Mouse (Mus musculus): ENCODE measurements around the gene Grk3. TPM values are rescaled to one million over a fixed set of nuclear protein-coding genes. Genes with fewer than 3 reads are reported as not detected.

Grk3 gene
- polyA plus RNA-seq (2015; fragmentation: Nextera tagmentation; extraction: Ambion mirVana): 12.8 and 13.1 TPM in 2 replicates

DNA sequence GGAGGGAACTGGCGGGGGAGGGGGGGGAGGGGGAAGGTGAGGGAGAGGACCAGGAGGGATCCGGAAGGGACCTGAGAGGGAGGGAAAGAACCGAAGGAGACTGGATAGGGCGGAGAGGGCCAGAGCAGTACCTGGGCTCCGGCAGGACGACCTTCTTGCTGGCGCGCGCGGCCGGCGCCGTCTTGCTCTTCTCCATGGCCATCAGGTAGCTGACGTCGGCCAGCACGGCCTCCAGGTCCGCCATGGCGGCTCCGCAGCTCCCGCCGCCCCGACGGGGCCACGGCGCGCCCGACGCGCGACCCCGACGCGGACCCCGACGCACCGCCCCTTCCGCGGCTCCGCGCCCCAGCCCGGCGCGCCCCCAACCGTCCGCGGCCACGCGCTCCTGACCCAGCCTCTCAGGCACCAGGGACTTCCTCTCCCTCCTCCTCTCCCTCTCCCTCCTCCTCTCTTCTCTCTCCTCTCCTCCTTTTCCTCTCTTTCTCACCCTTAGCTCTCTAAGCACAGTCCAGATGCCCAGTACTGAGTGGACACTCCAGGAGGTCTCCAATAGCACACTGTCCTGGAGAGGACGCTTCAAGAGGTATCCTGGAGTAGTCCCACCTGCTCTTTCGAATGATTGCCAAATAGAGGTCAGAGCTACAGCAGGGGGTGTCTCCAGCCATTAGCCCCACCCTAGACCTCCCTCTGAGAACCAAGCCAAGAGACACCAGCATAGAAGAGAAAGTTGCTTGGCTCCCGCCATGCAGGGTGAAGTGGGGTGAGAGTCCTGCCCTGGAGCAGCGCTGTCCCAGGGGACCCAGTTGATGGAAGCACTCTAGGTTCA is at the start of gene Grk3:
Gene Grk3 (minus strand): TSS at position 556 of the 826 bp plus-strand sequence.
- H3K4me2 ChIP-seq (replicated peaks): peak within 1 kb of the TSS; percentile 75
- no peaks in the 10 kb centered on the region for H3K9me3 ChIP-seq (replicated peaks)
- H3K27me3 ChIP-seq: peaks cover 3% of the 10 kb centered on the region; the same call in 1 of the 2 replicates
- H3K9ac ChIP-seq: peak within 1 kb of the TSS; percentile 58
- peaks cover 33% of the 10 kb centered on the region for H3K4me1 ChIP-seq
- H3K36me3 ChIP-seq: no peaks in the 10 kb centered on the region
- peak; percentile 75 for ATAC-seq (ENCODE audit: insufficient number of reproducible peaks, low FRiP score, low TSS enrichment, low read depth)
- no peak within 1 kb of the TSS for H3K27ac ChIP-seq (replicated peaks)
- 7% methylated on average over 30 of the region's 52 CpGs for WGBS
- H3K4me3 ChIP-seq (replicated peaks): peak within 1 kb of the TSS; percentile 71

DNA sequence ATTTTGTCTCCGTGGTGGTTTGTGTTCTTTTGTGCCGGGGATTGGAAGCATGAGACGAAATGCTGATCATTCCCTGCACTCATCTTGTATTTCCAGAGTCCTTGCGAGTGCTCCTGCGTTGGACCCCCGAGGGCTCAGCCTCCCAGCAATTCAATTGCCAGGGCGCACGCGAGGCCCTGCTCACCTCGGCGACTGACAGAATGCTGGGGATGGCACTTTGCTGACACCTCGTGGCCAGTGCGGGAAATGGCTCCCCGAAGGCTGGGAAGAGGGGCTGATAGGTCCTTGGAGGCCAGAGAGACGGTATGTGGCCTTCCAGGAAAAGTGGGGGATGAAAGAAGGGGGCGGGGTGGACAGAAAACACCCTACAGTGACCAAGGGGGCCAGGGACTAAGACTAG is 38.7 kb upstream of the Grk3 start:
- H3K4me2 ChIP-seq (replicated peaks): no peak overlapping the region
- peaks cover 5% of the 10 kb centered on the region; the same call in 1 of the 2 replicates for H3K27me3 ChIP-seq
- H3K4me1 ChIP-seq: peaks cover 3% of the 10 kb centered on the region; the same call in 1 of the 2 replicates
- H3K9me3 ChIP-seq (replicated peaks): no peaks in the 10 kb centered on the region
- H3K27ac ChIP-seq (replicated peaks): no peak overlapping the region
- no peak overlapping the region for H3K4me3 ChIP-seq (replicated peaks)
- no peak overlapping the region for H3K9ac ChIP-seq
- 3% methylated on average over 16 of the region's 16 CpGs for WGBS
- no peaks in the 10 kb centered on the region for H3K36me3 ChIP-seq
- no peak for ATAC-seq (ENCODE audit: insufficient number of reproducible peaks, low FRiP score, low TSS enrichment, low read depth)

DNA sequence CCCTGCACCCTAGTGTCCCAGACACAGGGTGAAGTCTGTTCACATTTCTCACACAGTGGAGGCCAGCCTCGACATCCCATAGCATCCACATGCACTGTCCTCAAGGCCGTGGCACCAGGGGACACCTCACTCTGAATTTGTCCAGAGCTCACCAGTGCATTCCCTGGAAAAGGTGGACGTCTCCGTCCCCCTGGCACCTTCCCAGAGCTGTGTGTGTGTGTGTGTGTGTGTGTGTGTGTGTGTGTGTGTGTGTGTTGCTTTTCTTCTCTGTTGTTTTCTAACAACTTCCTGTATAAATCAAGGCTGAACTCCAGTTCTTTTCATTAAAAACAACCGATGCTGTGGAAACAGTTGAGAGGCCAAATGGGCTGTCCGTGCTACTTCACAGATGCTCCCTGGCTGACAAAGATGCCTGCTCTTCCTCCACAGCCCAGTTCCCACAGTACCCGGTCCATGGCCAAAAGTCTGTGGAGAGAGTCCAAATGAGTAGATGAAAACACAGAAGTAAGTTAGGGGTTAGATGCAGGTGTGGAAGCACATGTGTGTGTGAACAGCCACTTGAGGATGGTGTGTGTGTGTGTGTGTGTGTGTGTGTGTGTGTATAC is 35.1 kb upstream of the Grk3 start:
- no peak overlapping the region for H3K4me3 ChIP-seq (replicated peaks)
- no peaks in the 10 kb centered on the region for H3K9me3 ChIP-seq (replicated peaks)
- H3K4me2 ChIP-seq (replicated peaks): no peak overlapping the region
- H3K27ac ChIP-seq (replicated peaks): no peak overlapping the region
- peaks cover 5% of the 10 kb centered on the region; the same call in 1 of the 2 replicates for H3K27me3 ChIP-seq
- 63% methylated on average over 7 of the region's 7 CpGs for WGBS
- no peaks in the 10 kb centered on the region for H3K36me3 ChIP-seq
- H3K9ac ChIP-seq: no peak overlapping the region
- ATAC-seq (ENCODE audit: insufficient number of reproducible peaks, low FRiP score, low TSS enrichment, low read depth): no peak
- peaks cover 3% of the 10 kb centered on the region; the same call in 1 of the 2 replicates for H3K4me1 ChIP-seq

DNA sequence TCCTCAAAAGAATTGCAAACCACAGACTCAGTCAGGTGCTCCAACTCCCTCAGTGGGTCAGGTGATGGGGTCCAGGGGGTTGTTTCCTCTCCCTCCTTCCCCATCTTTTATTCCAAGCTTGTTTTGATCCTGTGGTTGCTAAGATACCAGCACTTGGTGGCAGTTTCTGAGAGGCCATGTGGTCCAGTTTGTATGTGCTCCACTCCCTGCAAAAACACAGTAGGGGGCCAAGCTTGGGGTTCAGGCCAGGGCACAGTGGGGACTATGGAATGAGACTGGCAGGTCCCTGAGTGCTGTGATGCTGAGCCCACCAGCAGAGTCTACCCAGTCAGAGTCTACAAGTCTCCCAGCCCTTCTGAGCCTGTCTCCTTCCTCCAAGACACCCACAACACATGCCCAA is 34.3 kb upstream of the Grk3 start:
- Histone ChIP-seq H3K36me3 (no peaks in the 10 kb centered on the region), H3K27me3 (peaks cover 5% of the 10 kb centered on the region; the same call in 1 of the 2 replicates), H3K27ac (replicated peaks) (no peak overlapping the region), H3K9ac (no peak overlapping the region), H3K4me1 (peaks cover 3% of the 10 kb centered on the region; the same call in 1 of the 2 replicates), H3K9me3 (replicated peaks) (no peaks in the 10 kb centered on the region), H3K4me3 (replicated peaks) (no peak overlapping the region), H3K4me2 (replicated peaks) (no peak overlapping the region)
- ATAC-seq (ENCODE audit: insufficient number of reproducible peaks, low FRiP score, low TSS enrichment, low read depth): no peak

DNA sequence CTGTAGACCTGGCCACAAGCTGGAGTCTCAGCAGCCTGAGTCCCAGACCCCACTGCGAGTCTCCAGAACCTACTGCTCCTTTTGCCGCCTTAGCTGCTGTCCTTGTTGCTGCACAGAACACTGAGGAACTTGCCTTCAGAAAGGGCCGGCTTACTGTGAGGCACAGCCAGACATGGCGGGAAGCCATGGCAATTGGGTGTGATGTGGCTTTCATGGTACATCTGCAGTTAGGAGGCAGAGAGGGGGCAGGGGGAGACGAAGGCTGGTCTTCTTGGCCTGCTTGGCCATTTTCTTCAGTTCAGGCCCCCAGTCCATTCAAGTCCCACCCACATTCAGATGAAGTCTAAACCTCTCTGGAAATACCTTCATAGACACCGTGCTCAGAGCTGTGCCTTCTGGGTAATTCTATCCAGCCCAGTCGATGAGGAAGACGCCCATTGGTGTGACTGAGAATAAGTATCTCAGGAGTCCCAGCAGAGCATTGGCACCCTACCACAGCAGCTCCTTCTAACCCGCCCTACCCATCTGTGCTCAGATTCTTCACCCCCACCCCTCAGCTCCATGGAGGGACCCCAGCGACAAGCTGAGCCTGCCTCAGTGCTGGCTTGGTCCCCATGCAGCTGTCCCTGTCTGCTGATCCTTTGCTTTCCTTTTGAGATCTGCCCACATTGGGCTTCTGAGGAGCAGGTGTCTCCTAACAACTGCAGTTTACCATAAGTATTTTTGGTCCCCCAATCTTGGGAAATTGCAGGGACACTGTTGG is 30.1 kb upstream of the Grk3 start:
- Histone ChIP-seq H3K27ac (replicated peaks) (no peak overlapping the region), H3K9ac (no peak overlapping the region), H3K4me3 (replicated peaks) (no peak overlapping the region), H3K36me3 (no peaks in the 10 kb centered on the region), H3K27me3 (no peaks in the 10 kb centered on the region), H3K4me1 (peaks cover 6% of the 10 kb centered on the region; the same call in 1 of the 2 replicates), H3K9me3 (replicated peaks) (no peaks in the 10 kb centered on the region), H3K4me2 (replicated peaks) (no peak overlapping the region)
- WGBS: 79% methylated on average over 10 of the region's 10 CpGs
- ATAC-seq (ENCODE audit: insufficient number of reproducible peaks, low FRiP score, low TSS enrichment, low read depth): peak; percentile 49; the same call in 1 of the 2 replicates

DNA sequence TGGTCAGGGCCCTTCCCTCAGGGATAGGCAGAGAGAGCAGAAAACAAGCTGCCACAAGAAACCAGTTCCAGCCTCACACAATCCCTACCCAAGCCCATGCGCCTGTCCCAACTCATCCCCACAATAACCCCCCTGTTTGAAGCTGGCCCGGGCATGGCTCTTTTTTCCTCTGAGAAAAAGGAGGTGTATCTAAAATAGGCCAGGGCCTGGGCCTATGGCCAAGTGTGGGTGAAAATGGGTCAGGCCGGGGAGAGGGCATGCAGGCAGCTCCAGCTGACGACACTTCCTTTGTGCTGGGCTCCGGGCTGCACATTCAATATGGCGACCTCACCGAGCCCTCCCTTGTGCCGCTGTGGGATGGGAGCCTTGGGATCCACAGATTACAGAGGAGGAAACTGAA is 27.9 kb upstream of the Grk3 start:
- H3K4me3 ChIP-seq (replicated peaks): no peak overlapping the region
- no peak overlapping the region for H3K4me2 ChIP-seq (replicated peaks)
- no peaks in the 10 kb centered on the region for H3K36me3 ChIP-seq
- no peak for ATAC-seq (ENCODE audit: insufficient number of reproducible peaks, low FRiP score, low TSS enrichment, low read depth)
- H3K9ac ChIP-seq: no peak overlapping the region
- H3K9me3 ChIP-seq (replicated peaks): no peaks in the 10 kb centered on the region
- peaks cover 6% of the 10 kb centered on the region; the same call in 1 of the 2 replicates for H3K4me1 ChIP-seq
- no peak overlapping the region for H3K27ac ChIP-seq (replicated peaks)
- H3K27me3 ChIP-seq: no peaks in the 10 kb centered on the region
- WGBS: 74% methylated on average over 8 of the region's 8 CpGs

DNA sequence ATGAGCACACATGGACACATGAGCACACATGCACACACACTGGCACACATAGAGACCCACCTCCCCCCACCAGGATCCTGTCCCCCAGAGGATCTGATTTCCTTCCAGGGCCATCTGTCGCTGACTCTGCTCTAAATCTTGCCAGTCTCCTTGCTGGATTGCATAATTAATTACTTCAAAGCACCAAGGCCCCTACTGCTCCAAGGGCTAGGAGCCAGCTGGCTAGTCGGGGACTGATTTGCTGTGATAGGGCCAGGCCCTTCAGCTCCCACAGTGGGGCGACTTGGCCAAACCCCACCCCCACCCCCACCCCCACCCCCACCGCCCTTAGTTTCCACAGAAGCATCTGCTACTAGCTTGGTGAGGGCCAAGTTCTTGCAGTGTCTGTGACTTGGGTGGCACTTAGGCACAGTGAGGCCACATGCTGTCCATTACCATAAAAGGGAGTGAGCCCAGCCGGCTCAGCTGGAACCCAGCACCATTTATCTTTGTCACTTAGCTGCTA is 26.0 kb upstream of the Grk3 start:
- H3K9me3 ChIP-seq (replicated peaks): no peaks in the 10 kb centered on the region
- peak; percentile 46; the same call in 1 of the 2 replicates for ATAC-seq (ENCODE audit: insufficient number of reproducible peaks, low FRiP score, low TSS enrichment, low read depth)
- 17% methylated on average over 5 of the region's 5 CpGs for WGBS
- no peaks in the 10 kb centered on the region for H3K27me3 ChIP-seq
- H3K4me1 ChIP-seq: peaks cover 6% of the 10 kb centered on the region; the same call in 1 of the 2 replicates
- H3K27ac ChIP-seq (replicated peaks): no peak overlapping the region
- H3K4me3 ChIP-seq (replicated peaks): no peak overlapping the region
- H3K36me3 ChIP-seq: no peaks in the 10 kb centered on the region
- no peak overlapping the region for H3K9ac ChIP-seq
- no peak overlapping the region for H3K4me2 ChIP-seq (replicated peaks)

DNA sequence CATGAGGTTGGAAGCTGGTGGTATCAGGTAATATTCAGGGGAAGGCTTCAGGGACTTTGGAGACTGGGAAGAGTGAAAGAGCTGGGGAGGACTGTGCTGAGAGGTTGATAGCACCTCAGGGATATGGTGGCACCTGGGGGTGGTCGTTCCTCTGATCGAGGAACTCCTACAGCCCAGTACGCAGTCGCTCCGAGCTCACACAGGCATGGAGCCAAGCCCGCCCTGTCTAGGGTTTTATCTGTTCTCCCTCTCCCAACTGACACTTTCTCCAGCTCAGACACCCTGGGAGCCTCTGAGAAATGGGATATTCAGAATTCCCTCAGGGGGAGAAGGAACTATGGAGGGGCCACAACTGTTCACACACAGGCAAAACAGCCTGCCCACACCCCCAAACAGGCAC is 25.2 kb upstream of the Grk3 start:
- H3K4me1 ChIP-seq: peaks cover 13% of the 10 kb centered on the region
- WGBS: 70% methylated on average over 6 of the region's 6 CpGs
- no peak overlapping the region for H3K4me2 ChIP-seq (replicated peaks)
- no peaks in the 10 kb centered on the region for H3K27me3 ChIP-seq
- no peak overlapping the region; the same call in 1 of the 2 replicates for H3K27ac ChIP-seq (replicated peaks)
- H3K36me3 ChIP-seq: no peaks in the 10 kb centered on the region
- no peak for ATAC-seq (ENCODE audit: insufficient number of reproducible peaks, low FRiP score, low TSS enrichment, low read depth)
- H3K9me3 ChIP-seq (replicated peaks): no peaks in the 10 kb centered on the region
- no peak overlapping the region for H3K9ac ChIP-seq
- H3K4me3 ChIP-seq (replicated peaks): no peak overlapping the region

DNA sequence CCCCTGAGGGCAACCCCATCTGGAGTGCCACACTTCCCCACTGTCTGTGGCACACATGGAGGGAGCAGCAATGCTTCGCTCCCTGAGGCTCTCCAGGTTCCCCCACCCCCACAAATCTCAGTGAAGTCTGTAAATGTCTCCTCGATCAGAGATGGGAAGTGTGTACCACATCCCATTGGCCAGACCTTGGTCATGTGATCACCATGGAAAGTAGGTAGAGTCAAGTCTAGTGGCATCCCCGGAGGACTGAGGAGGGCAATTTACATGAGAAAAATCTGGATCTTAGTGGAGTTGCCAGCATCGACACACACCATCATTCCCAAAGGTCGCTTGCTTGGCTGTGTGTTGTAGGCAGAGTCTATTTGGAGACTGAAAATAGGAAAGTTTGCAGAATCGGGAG is 23.0 kb upstream of the Grk3 start:
- Histone ChIP-seq H3K4me1 (peaks cover 28% of the 10 kb centered on the region), H3K27me3 (no peaks in the 10 kb centered on the region), H3K27ac (replicated peaks) (no peak overlapping the region), H3K9ac (no peak overlapping the region), H3K4me3 (replicated peaks) (no peak overlapping the region), H3K4me2 (replicated peaks) (no peak overlapping the region), H3K36me3 (no peaks in the 10 kb centered on the region), H3K9me3 (replicated peaks) (no peaks in the 10 kb centered on the region)
- WGBS: 79% methylated on average over 6 of the region's 6 CpGs
- ATAC-seq (ENCODE audit: insufficient number of reproducible peaks, low FRiP score, low TSS enrichment, low read depth): no peak

DNA sequence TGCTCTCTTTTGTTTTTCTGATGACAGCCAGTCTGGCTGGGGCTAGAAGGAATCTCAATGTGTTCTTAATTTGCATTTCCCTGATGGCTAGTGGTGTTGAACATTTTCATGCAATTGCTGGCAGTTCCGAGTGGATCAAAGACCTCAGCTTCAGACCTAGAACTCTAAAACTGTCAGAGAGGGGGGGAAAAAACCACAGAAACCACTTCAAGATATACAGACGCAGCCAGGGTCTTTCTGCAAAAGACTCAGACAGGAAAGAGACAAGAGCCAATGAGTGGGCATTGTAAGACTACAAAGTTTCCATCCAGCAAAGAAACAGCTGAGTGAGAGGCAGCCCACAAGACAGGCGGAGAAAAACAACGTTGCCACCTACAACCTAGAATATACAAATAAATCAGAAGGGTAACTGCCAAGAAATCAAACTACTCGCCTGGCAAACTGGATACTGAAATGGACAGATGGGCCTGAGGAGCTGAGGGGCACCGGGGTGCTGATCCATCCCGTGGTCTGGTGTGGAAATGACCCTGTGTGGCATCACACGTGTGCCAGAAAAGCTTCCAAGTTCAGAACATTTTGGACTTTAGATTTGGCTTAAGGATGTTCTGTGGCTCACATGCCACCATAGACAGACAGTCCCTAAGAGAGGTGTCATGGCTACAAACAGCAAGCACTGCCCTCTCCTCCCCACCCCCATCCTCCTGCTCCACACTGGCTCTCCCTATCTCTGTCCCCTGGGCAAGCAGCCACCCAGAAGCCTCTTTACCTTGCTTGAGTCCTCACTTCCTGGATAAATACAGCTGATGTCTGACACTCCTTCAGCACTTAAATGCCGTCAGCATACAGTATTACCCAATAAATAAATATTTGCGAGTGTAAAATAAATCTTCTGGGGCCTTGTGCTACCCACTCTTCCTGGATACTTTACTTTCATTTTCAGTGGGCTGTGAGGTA is 19.8 kb upstream of the Grk3 start:
- Histone ChIP-seq H3K4me2 (replicated peaks) (no peak overlapping the region), H3K4me3 (replicated peaks) (no peak overlapping the region), H3K9me3 (replicated peaks) (no peaks in the 10 kb centered on the region), H3K4me1 (peaks cover 22% of the 10 kb centered on the region), H3K27me3 (no peaks in the 10 kb centered on the region; the same call in 1 of the 2 replicates), H3K36me3 (no peaks in the 10 kb centered on the region), H3K9ac (no peak overlapping the region), H3K27ac (replicated peaks) (peak overlapping the region; percentile 29)
- WGBS: 33% methylated on average over 10 of the region's 10 CpGs
- no peak for ATAC-seq (ENCODE audit: insufficient number of reproducible peaks, low FRiP score, low TSS enrichment, low read depth)
